Mouse (Mus musculus) kidney, adult 2 months (tissue): ENCODE measurements at regions not wholly inside any gene's neighbourhood (a gene's known extent, or its start where the extent isn't known, plus 50 kb on each side); places are given as distances from the start of the nearest gene placed in this dataset.

ENCODE experiments used
- CTCF ChIP-seq: fragments of 200-500 bp; conservative IDR thresholded peaks from 2 replicates; pipeline ENCODE4 v1.5.1; 2011; ENCODE audit warnings: low read depth, mild to moderate bottlenecking, control low read depth, low read length, moderate library complexity, mixed read lengths; ENCODE audit not compliant: insufficient read depth, insufficient read length
- POLR2A ChIP-seq: fragments of 200-500 bp; IDR thresholded peaks from one replicate; pipeline ENCODE4 v1.6.1; 2011; ENCODE audit warnings: low read depth, low read length, control low read depth

- TF ChIP-seq POLR2A (no peak), CTCF (no peak)
Measured at GRCm38 (mm10) chr3:18868758-18869157, 759.7 kb downstream of the 1700064H15Rik start.
